Mouse (Mus musculus): ENCODE results near the gene Cyp1a2. TPM values are rescaled to one million over a fixed set of nuclear protein-coding genes. Genes with fewer than 3 reads are reported as not detected.

The Cyp1a2 gene
- polyA plus RNA-seq, 1 experiment from 2014 or later = not detected

DNA sequence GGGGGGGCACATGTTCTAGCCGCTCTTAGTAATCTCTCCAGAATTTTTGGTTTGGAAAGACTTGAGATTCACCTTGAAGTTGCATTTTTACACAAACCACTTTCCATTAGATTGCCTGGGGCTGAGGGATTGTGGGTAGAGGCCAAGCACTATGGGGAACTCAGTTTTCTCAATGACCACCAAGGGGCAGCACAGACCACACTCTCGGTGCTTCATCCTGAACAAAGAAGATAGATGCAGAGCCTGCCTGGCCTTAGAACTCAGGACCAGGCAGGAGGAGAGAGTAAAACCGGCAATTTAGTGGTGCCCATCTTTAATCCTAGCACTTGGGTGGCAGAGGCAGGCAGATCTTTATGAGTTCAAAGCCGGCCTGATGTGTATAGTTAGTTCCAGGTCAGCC, 23.7 kb downstream of the Cyp1a2 start:
- ATAC-seq = peak; percentile 31; the same call in 1 of the 2 replicates
- Histone ChIP-seq H3K4me1 (replicated peaks; ENCODE audit: control insufficient read depth, insufficient read depth, low read length) (no peaks in the 10 kb centered on the region), H3K36me3 (ENCODE audit: control insufficient read depth, insufficient read depth) (no peaks in the 10 kb centered on the region), H3K4me3 (ENCODE audit: low read depth, low read length) (no peak overlapping the region), H3K27ac (ENCODE audit: low read depth, low read length) (no peak overlapping the region), H3K4me2 (replicated peaks; ENCODE audit: low read depth) (no peak overlapping the region), H3K27me3 (replicated peaks; ENCODE audit: control insufficient read depth, insufficient read depth, low read length) (no peaks in the 10 kb centered on the region), H3K9me3 (ENCODE audit: control insufficient read depth) (no peaks in the 10 kb centered on the region), H3K9ac (ENCODE audit: low read depth, low read length) (no peak overlapping the region)
- TF ChIP-seq CTCF (IDR thresholded peaks at IDR 0.05; ENCODE audit: low read depth) = peak; percentile 95
- WGBS = 21% methylated on average over 4 of the region's 4 CpGs

DNA sequence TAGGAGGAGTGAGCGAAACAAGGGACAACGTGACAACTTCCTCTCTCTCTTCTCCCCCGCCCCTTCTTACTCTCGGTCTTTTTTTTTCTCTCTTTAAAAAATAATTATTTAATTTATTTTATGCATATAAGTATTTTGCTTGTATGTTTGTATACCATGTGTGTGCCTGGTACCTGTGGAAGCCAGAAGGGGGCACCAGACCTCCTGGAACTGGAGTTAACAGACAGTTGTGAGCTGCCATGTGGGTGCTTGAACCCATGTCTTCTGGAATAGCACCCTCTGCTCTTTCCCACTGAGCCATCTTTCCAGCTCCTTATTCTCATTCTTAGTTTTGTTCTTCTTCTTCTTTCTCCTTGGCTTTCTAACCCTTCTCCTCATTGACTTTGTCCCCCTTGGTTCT, 24.5 kb downstream of the Cyp1a2 start:
- H3K27me3 ChIP-seq (replicated peaks; ENCODE audit: control insufficient read depth, insufficient read depth, low read length) = no peaks in the 10 kb centered on the region
- WGBS = 86% methylated on average over 4 of the region's 4 CpGs
- no peak for ATAC-seq
- 0 out of 2 replicates have a peak, but pooled peaks have one; percentile 22 for TF ChIP-seq CTCF (IDR thresholded peaks at IDR 0.05; ENCODE audit: low read depth)
- H3K4me3 ChIP-seq (ENCODE audit: low read depth, low read length) = no peak overlapping the region
- H3K9ac ChIP-seq (ENCODE audit: low read depth, low read length) = no peak overlapping the region
- H3K9me3 ChIP-seq (ENCODE audit: control insufficient read depth) = no peaks in the 10 kb centered on the region
- no peak overlapping the region for H3K4me2 ChIP-seq (replicated peaks; ENCODE audit: low read depth)
- H3K36me3 ChIP-seq (ENCODE audit: control insufficient read depth, insufficient read depth) = no peaks in the 10 kb centered on the region
- H3K27ac ChIP-seq (ENCODE audit: low read depth, low read length) = no peak overlapping the region
- no peaks in the 10 kb centered on the region for H3K4me1 ChIP-seq (replicated peaks; ENCODE audit: control insufficient read depth, insufficient read depth, low read length)

DNA sequence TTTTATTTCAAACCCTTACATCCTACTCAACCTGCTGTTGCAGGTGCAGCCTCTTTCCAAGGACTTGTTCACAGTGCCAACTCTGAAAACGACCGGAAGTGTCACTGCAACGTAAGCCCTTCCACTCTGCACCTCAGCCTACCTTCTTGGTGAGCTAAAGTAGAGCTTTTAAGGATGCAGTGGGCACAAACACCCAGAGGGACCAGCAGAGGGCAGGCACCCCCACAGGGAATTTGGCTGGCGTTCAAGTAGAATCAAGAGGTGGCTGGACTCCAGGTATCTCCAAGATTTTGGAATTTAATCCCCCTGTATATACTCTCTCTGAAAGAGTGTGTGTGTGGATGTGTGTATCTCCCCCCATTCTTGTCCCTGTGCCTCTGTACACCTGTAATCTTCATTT, 25.7 kb downstream of the Cyp1a2 start:
- Histone ChIP-seq H3K4me2 (replicated peaks; ENCODE audit: low read depth) (no peak overlapping the region), H3K36me3 (ENCODE audit: control insufficient read depth, insufficient read depth) (no peaks in the 10 kb centered on the region), H3K27me3 (replicated peaks; ENCODE audit: control insufficient read depth, insufficient read depth, low read length) (no peaks in the 10 kb centered on the region), H3K9me3 (ENCODE audit: control insufficient read depth) (no peaks in the 10 kb centered on the region), H3K27ac (ENCODE audit: low read depth, low read length) (no peak overlapping the region), H3K9ac (ENCODE audit: low read depth, low read length) (no peak overlapping the region), H3K4me3 (ENCODE audit: low read depth, low read length) (no peak overlapping the region), H3K4me1 (replicated peaks; ENCODE audit: control insufficient read depth, insufficient read depth, low read length) (no peaks in the 10 kb centered on the region)
- WGBS = 60% methylated on average over 4 of the region's 4 CpGs
- no peak for ATAC-seq
- peak; percentile 30 for TF ChIP-seq CTCF (IDR thresholded peaks at IDR 0.05; ENCODE audit: low read depth)

DNA sequence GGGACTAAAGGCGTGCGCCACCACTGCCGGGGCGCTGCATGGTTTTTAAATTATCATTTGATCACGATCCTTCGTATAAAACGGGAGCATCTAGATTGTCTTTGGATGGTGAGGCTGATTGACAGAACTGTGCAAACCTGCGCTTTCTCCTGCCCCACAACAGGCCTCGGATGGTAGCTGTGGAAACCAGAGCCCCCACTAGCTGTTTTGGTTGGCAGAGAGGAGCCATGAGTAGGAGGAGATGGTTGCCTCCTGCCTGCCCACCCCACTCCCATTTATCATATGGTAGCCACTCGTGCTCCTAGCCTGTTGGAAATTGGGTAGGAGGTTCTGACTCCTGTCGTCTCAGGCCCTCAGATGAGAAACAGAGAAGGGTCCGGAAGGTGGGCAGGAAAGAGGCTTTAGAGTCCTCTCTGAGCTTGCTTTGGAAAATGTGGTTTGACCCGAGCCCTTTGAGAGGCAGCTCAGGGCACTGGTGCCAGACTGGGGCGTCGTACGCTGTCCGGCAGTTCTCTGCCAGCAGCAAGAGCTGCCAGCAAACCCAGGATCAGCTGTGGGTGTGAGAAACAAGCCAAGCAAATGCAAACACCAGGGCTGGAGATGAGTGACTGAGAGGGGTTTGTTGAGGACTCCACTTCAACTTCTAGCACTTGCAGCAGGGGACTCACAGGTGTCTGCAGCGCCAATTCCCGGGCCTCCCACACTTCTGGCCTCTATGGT, 26.7 kb downstream of the Cyp1a2 start:
- ATAC-seq = no peak
- 87% methylated on average over 19 of the region's 19 CpGs for WGBS
- Histone ChIP-seq H3K4me2 (replicated peaks; ENCODE audit: low read depth) (no peak overlapping the region), H3K27ac (ENCODE audit: low read depth, low read length) (no peak overlapping the region), H3K4me3 (ENCODE audit: low read depth, low read length) (no peak overlapping the region), H3K9ac (ENCODE audit: low read depth, low read length) (no peak overlapping the region), H3K9me3 (ENCODE audit: control insufficient read depth) (no peaks in the 10 kb centered on the region), H3K27me3 (replicated peaks; ENCODE audit: control insufficient read depth, insufficient read depth, low read length) (no peaks in the 10 kb centered on the region), H3K4me1 (replicated peaks; ENCODE audit: control insufficient read depth, insufficient read depth, low read length) (no peaks in the 10 kb centered on the region), H3K36me3 (ENCODE audit: control insufficient read depth, insufficient read depth) (no peaks in the 10 kb centered on the region)
- no peak for TF ChIP-seq CTCF (IDR thresholded peaks at IDR 0.05; ENCODE audit: low read depth)

DNA sequence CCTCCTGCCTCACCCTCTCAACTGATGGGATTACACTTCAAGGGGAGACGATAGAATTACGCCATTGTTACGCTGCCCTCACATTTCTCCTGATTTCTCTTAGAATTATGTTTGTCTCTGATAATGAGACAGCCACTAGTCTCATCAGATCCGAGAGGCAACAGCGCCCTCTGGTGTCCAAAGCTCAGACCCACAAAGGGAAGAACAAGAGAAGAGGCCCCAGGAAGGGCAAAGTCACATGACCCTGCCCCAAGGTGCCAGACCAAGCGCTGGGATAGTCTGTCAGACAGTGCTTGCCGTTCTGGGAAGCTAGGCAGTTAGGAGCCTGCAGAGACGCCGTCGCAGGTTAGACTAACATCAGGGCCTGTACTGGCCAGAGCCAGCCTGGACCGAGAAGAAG, 27.8 kb downstream of the Cyp1a2 start:
- TF ChIP-seq CTCF (IDR thresholded peaks at IDR 0.05; ENCODE audit: low read depth) = peak; percentile 95
- Histone ChIP-seq H3K9me3 (ENCODE audit: control insufficient read depth) (no peaks in the 10 kb centered on the region), H3K27ac (ENCODE audit: low read depth, low read length) (no peak overlapping the region), H3K4me3 (ENCODE audit: low read depth, low read length) (no peak overlapping the region), H3K4me1 (replicated peaks; ENCODE audit: control insufficient read depth, insufficient read depth, low read length) (no peaks in the 10 kb centered on the region), H3K4me2 (replicated peaks; ENCODE audit: low read depth) (peak overlapping the region; percentile 6; the same call in 1 of the 2 replicates), H3K9ac (ENCODE audit: low read depth, low read length) (no peak overlapping the region), H3K36me3 (ENCODE audit: control insufficient read depth, insufficient read depth) (no peaks in the 10 kb centered on the region), H3K27me3 (replicated peaks; ENCODE audit: control insufficient read depth, insufficient read depth, low read length) (no peaks in the 10 kb centered on the region)
- peak; percentile 71 for ATAC-seq
- 4% methylated on average over 11 of the region's 11 CpGs for WGBS

DNA sequence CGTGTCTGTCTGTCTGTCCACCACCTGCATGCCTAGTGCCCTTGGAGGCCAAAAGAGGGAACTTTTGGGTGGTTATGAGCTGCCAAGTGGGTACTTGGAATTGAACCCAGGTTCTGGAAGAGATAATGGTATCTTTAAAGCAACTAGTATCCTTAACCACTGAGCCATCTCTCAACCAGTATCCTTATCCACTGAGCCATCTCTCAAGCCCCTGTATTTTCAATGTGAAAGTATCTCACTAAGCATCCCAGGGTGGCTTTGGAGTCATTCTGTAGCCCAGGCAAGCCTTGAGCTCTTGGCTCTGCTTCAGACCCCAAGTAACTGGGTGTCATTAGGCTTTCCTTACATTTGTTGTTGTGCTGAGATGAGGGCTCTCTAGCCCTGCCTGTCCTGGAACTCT, 28.5 kb downstream of the Cyp1a2 start:
- Histone ChIP-seq H3K4me3 (ENCODE audit: low read depth, low read length) (no peak overlapping the region), H3K36me3 (ENCODE audit: control insufficient read depth, insufficient read depth) (no peaks in the 10 kb centered on the region), H3K9me3 (ENCODE audit: control insufficient read depth) (no peaks in the 10 kb centered on the region), H3K9ac (ENCODE audit: low read depth, low read length) (no peak overlapping the region), H3K27me3 (replicated peaks; ENCODE audit: control insufficient read depth, insufficient read depth, low read length) (no peaks in the 10 kb centered on the region), H3K4me1 (replicated peaks; ENCODE audit: control insufficient read depth, insufficient read depth, low read length) (no peaks in the 10 kb centered on the region), H3K27ac (ENCODE audit: low read depth, low read length) (no peak overlapping the region), H3K4me2 (replicated peaks; ENCODE audit: low read depth) (no peak overlapping the region)
- no peak for ATAC-seq
- TF ChIP-seq CTCF (IDR thresholded peaks at IDR 0.05; ENCODE audit: low read depth) = no peak
- WGBS = 96% methylated on average over 1 of the region's 1 CpGs

All from intestine, postnatal 0 days (tissue).